Mouse (Mus musculus) C3H10T1/2 (cell line): ENCODE results near the gene Arsa. TPM values are rescaled to one million over a fixed set of nuclear protein-coding genes. Genes with fewer than 3 reads are reported as not detected.

Experiments used
- polyA plus RNA-seq, 2 experiments: library from polyadenylated mRNA; unstranded; fragments of >200 nt; fragmentation: generic; extraction: Trizol; gene quantifications; one replicate each; pipeline ENCODE4 v1.2.1; 2012; ENCODE audit warnings: missing spikeins in 2 of 2

Gene Arsa
- 10 to 100 TPM; 15.9 to 95.8 TPM for polyA plus RNA-seq

GRCm38 (mm10) chr15:89477091-89477491 lies at the start of gene Arsa:
TSS of gene Arsa (minus strand) at chr15:89477425.

GRCm38 (mm10) chr15:89498961-89499688 lies 21.9 kb upstream of the Arsa start, which contains the start of gene Shank3:
TSS of gene Shank3 (plus strand) at chr15:89499623.

GRCm38 (mm10) chr15:89453865-89454478 lies 23.3 kb downstream of the Arsa start, which contains the start of gene Mapk8ip2:
TSS of gene Mapk8ip2 (plus strand) at chr15:89453913.

DNA sequence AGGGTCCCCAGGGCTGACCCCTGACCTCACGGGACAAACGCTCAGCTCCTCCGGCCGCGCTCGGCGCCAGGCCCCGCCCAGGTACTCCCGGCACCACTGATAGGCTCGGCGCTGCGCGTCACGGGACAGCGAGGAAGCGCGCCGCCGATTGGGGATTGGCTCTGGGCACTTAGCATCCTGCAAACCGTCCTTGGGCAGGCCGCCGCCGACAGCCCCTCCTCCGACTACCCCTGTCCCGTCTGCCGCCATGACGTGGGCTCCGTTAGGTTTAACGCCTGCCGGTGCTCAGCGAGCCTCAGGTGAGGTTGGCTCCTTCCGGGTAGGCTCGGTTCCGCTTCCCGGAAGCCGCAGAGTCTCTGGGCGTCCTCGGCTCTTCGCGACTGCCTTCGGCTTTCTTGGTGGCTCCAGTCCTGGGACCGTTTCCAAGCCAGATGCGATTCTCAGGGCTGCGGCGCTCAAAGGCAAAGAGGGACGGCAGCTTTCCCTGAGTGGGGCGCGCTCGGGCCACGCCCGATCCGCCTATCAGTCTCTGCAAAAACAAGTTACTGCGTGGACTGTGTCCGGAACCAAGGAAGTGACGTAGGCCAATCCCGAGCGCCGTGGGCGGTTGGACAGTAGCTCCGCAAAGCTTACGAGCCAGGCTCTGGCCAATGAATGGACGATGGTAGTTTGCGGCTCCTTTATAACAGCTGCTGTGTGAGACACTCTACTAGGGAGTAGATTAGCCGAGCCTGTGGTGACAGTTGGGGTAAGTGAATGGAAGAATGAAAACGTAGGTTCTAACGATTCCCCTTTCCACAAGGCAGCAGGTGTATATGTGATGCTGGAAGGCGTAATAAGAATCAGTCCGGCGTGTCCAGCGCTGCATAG lies 47.6 kb downstream of the Arsa start, which contains the start of the genes C730034F03Rik, Gm44502 and Chkb:
C730034F03Rik (plus strand) TSS at position 238 of the 870 bp plus-strand sequence.
Gm44502 (minus strand) TSS at position 345 of the 870 bp plus-strand sequence.
Chkb (minus strand) TSS at position 557 of the 870 bp plus-strand sequence.

DNA sequence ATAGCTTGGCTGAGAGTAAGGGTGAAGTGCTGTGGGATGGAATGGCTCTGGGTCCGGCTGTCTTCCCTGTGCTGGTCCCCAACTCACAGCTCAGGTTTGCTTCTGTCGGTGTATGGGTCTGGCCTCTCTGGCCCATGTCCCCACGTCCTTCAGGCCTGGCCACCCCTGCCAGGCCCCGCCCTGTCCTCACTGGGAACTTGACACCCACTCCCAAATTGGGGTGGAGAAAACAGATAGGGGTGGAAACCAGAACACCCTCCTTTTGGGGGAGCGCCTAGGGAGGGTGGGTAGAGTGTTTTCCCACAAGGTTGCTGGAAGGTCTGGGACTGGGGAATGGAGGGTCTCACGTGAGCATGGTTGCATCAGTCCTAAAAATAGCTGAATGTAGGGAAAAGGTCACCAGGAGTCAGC lies 51.5 kb downstream of the Arsa start, which contains the start of gene Cpt1b:
Cpt1b (minus strand) TSS at position 153 of the 411 bp plus-strand sequence.

Other genes starting within 250 kb of the Arsa start
- gene Sbf1, start 162.1 kb downstream of the Arsa start, polyA plus RNA-seq: 100 to 1,000 TPM; 132 to 134 TPM
- gene Adm2, start 154.7 kb downstream of the Arsa start, polyA plus RNA-seq: under 1 TPM; 0.02 to 0.04 TPM
- gene Miox, start 143.0 kb downstream of the Arsa start, polyA plus RNA-seq: not detected
- 100 to 1,000 TPM in 1 of 2 experiments, 10 to 100 TPM in 1; 80.9 to 141 TPM for gene Lmf2, start 121.8 kb downstream of the Arsa start, polyA plus RNA-seq
- 100 to 1,000 TPM; 197 to 330 TPM for gene Ncaph2, start 121.7 kb downstream of the Arsa start, polyA plus RNA-seq
- 10 to 100 TPM; 19.3 to 37.8 TPM for gene Sco2, start 103.6 kb downstream of the Arsa start, polyA plus RNA-seq
- gene Tymp, start 100.4 kb downstream of the Arsa start, polyA plus RNA-seq: 1 to 10 TPM; 3.0 to 3.1 TPM
- under 1 TPM in 1 of 2 experiments, not detected in 1; 0.17 TPM for gene Odf3b, start 98.1 kb downstream of the Arsa start, polyA plus RNA-seq
- not detected for gene Klhdc7b, start 92.5 kb downstream of the Arsa start, polyA plus RNA-seq
- not detected for gene Syce3, start 66.9 kb downstream of the Arsa start, polyA plus RNA-seq
- gene Cpt1b, start 51.6 kb downstream of the Arsa start, polyA plus RNA-seq: 1 to 10 TPM in 1 of 2 experiments, under 1 TPM in 1; 0.13 to 1.8 TPM
- 1 to 10 TPM in 1 of 2 experiments, under 1 TPM in 1; 0.19 to 1.8 TPM for gene C730034F03Rik, start 47.8 kb downstream of the Arsa start, polyA plus RNA-seq
- under 1 TPM in 1 of 2 experiments, not detected in 1; 0.20 TPM for gene Gm44502, start 47.7 kb downstream of the Arsa start, polyA plus RNA-seq
- gene Chkb, start 47.5 kb downstream of the Arsa start, polyA plus RNA-seq: 10 to 100 TPM; 28.5 to 71.8 TPM
- gene Mapk8ip2, start 23.5 kb downstream of the Arsa start, polyA plus RNA-seq: under 1 TPM in 1 of 2 experiments, not detected in 1; 0.06 TPM
- gene Shank3, start 22.2 kb upstream of the Arsa start, polyA plus RNA-seq: under 1 TPM in 1 of 2 experiments, not detected in 1; 0.07 TPM
- not detected for gene Acr, start 90.9 kb upstream of the Arsa start, polyA plus RNA-seq
- 10 to 100 TPM; 10.2 to 34.3 TPM for gene Rabl2, start 114.5 kb upstream of the Arsa start, polyA plus RNA-seq